Mouse (Mus musculus) heart, embryonic 13.5 days (tissue): Measurements from ENCODE around the gene 1700020D05Rik. TPM values are rescaled to one million over a fixed set of nuclear protein-coding genes. Genes with fewer than 3 reads are reported as not detected.
"Not testable (repeated sequence)": the region's sequence is repeated elsewhere in the genome, so short reads cannot be mapped to it uniquely, and the experiment has no call there.

ENCODE experiments used
- ATAC-seq: fragments of 200-750 bp; cut with Nextera tagmentation; 2 replicates; pipeline ENCODE4 v1.8.0; 2017; ENCODE audit warnings: moderate TSS enrichment; ENCODE audit not compliant: insufficient number of reproducible peaks, low FRiP score, low TSS enrichment; ENCODE audit errors: extremely low read depth
- H3K27ac ChIP-seq: fragments of 300-500 bp; sonication (generic); replicated peaks from 2 replicates; pipeline ENCODE4 v1.5.1; 2015; ENCODE audit warnings: moderate library complexity, mild to moderate bottlenecking, inconsistent platforms
- H3K27me3 ChIP-seq: fragments of 300-500 bp; sonication (generic); replicated peaks from 2 replicates; pipeline ENCODE4 v1.6.1; 2015; ENCODE audit warnings: mild to moderate bottlenecking, inconsistent platforms
- H3K36me3 ChIP-seq: fragments of 300-500 bp; sonication (generic); 2 replicates; pipeline ENCODE4 v1.6.1; 2015; ENCODE audit warnings: mild to moderate bottlenecking, inconsistent platforms
- H3K4me1 ChIP-seq: fragments of 300-500 bp; sonication (generic); 2 replicates; pipeline ENCODE4 v1.6.1; 2015; ENCODE audit warnings: inconsistent platforms
- H3K4me2 ChIP-seq: fragments of 300-500 bp; sonication (generic); 2 replicates; pipeline ENCODE4 v1.6.1; 2015; ENCODE audit warnings: inconsistent platforms, mild to moderate bottlenecking, moderate library complexity
- H3K4me3 ChIP-seq: fragments of 300-500 bp; sonication (generic); 2 replicates; pipeline ENCODE4 v1.5.1; 2015; ENCODE audit warnings: moderate library complexity, mild to moderate bottlenecking, inconsistent platforms
- H3K9ac ChIP-seq: fragments of 300-500 bp; sonication (generic); 2 replicates; pipeline ENCODE4 v1.6.1; 2015; ENCODE audit warnings: inconsistent platforms, mild to moderate bottlenecking, moderate library complexity
- H3K9me3 ChIP-seq: fragments of 300-500 bp; sonication (generic); 2 replicates; pipeline ENCODE4 v1.6.1; 2016; ENCODE audit warnings: inconsistent platforms
- WGBS: fragments of 180-500 bp; shearing (Covaris S2); methylation state at CpG from one replicate; pipeline ENCODE4 v1.1.7; 2015; ENCODE audit warnings: mixed read lengths; 5-methylcytosine and 5-hydroxymethylcytosine counted together
- polyA plus RNA-seq: library from polyadenylated mRNA; unstranded; fragments of >200 nt; fragmentation: Nextera tagmentation; extraction: Ambion mirVana; gene quantifications from 2 replicates; pipeline ENCODE4 v1.2.1, GENCODE M21; 2015

Gene 1700020D05Rik
- polyA plus RNA-seq, 1 experiment from 2014 or later = not detected

- H3K27ac ChIP-seq, H3K4me3 ChIP-seq, H3K9me3 ChIP-seq, ATAC-seq, H3K27me3 ChIP-seq: not testable (repeated sequence)
- Histone ChIP-seq H3K9ac (0 out of 2 replicates have a peak overlapping the region, but pooled peaks have one; percentile 14), H3K4me2 (peak overlapping the region; percentile 91; the same call in 1 of the 2 replicates), H3K36me3 (peaks cover 67% of the 10 kb centered on the region), H3K4me1 (peaks cover 29% of the 10 kb centered on the region)
- 69% methylated on average over 9 of the region's 9 CpGs for WGBS
Observed at GRCm38 (mm10) chr19:5493301-5493721, 10.3 kb downstream of the 1700020D05Rik start.

- peak overlapping the region; percentile 100; the same call in 1 of the 2 replicates for H3K4me3 ChIP-seq
- ATAC-seq = no peak
- peak overlapping the region; percentile 91 for H3K4me2 ChIP-seq
- no peaks in the 10 kb centered on the region for H3K27me3 ChIP-seq
- peaks cover 60% of the 10 kb centered on the region for H3K36me3 ChIP-seq
- H3K27ac ChIP-seq = no peak overlapping the region
- peaks cover 29% of the 10 kb centered on the region for H3K4me1 ChIP-seq
- no peaks in the 10 kb centered on the region for H3K9me3 ChIP-seq
- peak overlapping the region; percentile 99; the same call in 1 of the 2 replicates for H3K9ac ChIP-seq
- WGBS = 73% methylated on average over 4 of the region's 4 CpGs
Observed at GRCm38 (mm10) chr19:5492641-5493040, 10.9 kb downstream of the 1700020D05Rik start.

GRCm38 (mm10) chr19:5490898-5491708 lies 12.5 kb downstream of the 1700020D05Rik start:
- H3K9ac ChIP-seq = peak overlapping the region; percentile 99
- H3K9me3 ChIP-seq = no peaks in the 10 kb centered on the region
- peaks cover 51% of the 10 kb centered on the region for H3K36me3 ChIP-seq
- no peaks in the 10 kb centered on the region for H3K27me3 ChIP-seq
- H3K27ac ChIP-seq = peak overlapping the region; percentile 99
- H3K4me3 ChIP-seq = peak overlapping the region; percentile 100
- peak overlapping the region; percentile 91 for H3K4me2 ChIP-seq
- H3K4me1 ChIP-seq = peaks cover 44% of the 10 kb centered on the region
- WGBS = under 1% methylated on average over 43 of the region's 59 CpGs
- peak; percentile 0; the same call in 1 of the 2 replicates for ATAC-seq

GRCm38 (mm10) chr19:5490313-5490897 lies 13.2 kb downstream of the 1700020D05Rik start, which contains the start of gene Cfl1:
TSS of gene Cfl1 (plus strand) at chr19:5490455.
- H3K9me3 ChIP-seq = no peaks in the 10 kb centered on the region
- peaks cover 51% of the 10 kb centered on the region for H3K36me3 ChIP-seq
- H3K27me3 ChIP-seq = no peaks in the 10 kb centered on the region
- H3K27ac ChIP-seq = peak within 1 kb of the TSS; percentile 99
- H3K4me1 ChIP-seq = peaks cover 44% of the 10 kb centered on the region
- peak within 1 kb of the TSS; percentile 100 for H3K4me3 ChIP-seq
- peak; percentile 37 for ATAC-seq
- H3K4me2 ChIP-seq = peak within 1 kb of the TSS; percentile 91
- under 1% methylated on average over 61 of the region's 62 CpGs for WGBS
- H3K9ac ChIP-seq = peak within 1 kb of the TSS; percentile 99

- ATAC-seq, H3K27me3 ChIP-seq, H3K9me3 ChIP-seq: not testable (repeated sequence)
- 0 out of 2 replicates have a peak overlapping the region, but pooled peaks have one; percentile 54 for H3K9ac ChIP-seq
- H3K36me3 ChIP-seq = peaks cover 51% of the 10 kb centered on the region
- peak overlapping the region; percentile 91 for H3K4me2 ChIP-seq
- H3K27ac ChIP-seq = peak overlapping the region; percentile 99
- peak overlapping the region; percentile 100 for H3K4me3 ChIP-seq
- H3K4me1 ChIP-seq = peaks cover 44% of the 10 kb centered on the region
- WGBS = 45% methylated on average over 10 of the region's 10 CpGs
Observed at GRCm38 (mm10) chr19:5489721-5490120, 13.9 kb downstream of the 1700020D05Rik start.

GRCm38 (mm10) chr19:5488878-5489571 lies 14.6 kb downstream of the 1700020D05Rik start:
- peaks cover 44% of the 10 kb centered on the region for H3K4me1 ChIP-seq
- peak overlapping the region; percentile 88 for H3K9ac ChIP-seq
- H3K27me3 ChIP-seq = no peaks in the 10 kb centered on the region
- peak; percentile 82 for ATAC-seq
- peak overlapping the region; percentile 91 for H3K4me2 ChIP-seq
- no peaks in the 10 kb centered on the region for H3K9me3 ChIP-seq
- WGBS = 0% methylated on average over 26 of the region's 26 CpGs
- H3K27ac ChIP-seq = peak overlapping the region; percentile 99
- peak overlapping the region; percentile 100 for H3K4me3 ChIP-seq
- H3K36me3 ChIP-seq = peaks cover 51% of the 10 kb centered on the region

- ATAC-seq = peak; percentile 58; the same call in 1 of the 2 replicates
- H3K4me2 ChIP-seq = peak within 1 kb of the TSS; percentile 91
- peak within 1 kb of the TSS; percentile 100 for H3K4me3 ChIP-seq
- no peaks in the 10 kb centered on the region for H3K9me3 ChIP-seq
- peaks cover 40% of the 10 kb centered on the region for H3K4me1 ChIP-seq
- no peaks in the 10 kb centered on the region for H3K27me3 ChIP-seq
- peak within 1 kb of the TSS; percentile 99 for H3K27ac ChIP-seq
- under 1% methylated on average over 39 of the region's 39 CpGs for WGBS
- peaks cover 51% of the 10 kb centered on the region for H3K36me3 ChIP-seq
- peak within 1 kb of the TSS; percentile 88 for H3K9ac ChIP-seq
Observed at GRCm38 (mm10) chr19:5487768-5488550, 15.6 kb downstream of the 1700020D05Rik start, which contains the start of gene Mus81. TSS of gene Mus81 (minus strand) at chr19:5488402.

- Histone ChIP-seq H3K4me3 (peak overlapping the region; percentile 100), H3K4me1 (peaks cover 28% of the 10 kb centered on the region), H3K36me3 (peaks cover 51% of the 10 kb centered on the region), H3K9ac (peak overlapping the region; percentile 88), H3K27me3 (no peaks in the 10 kb centered on the region), H3K9me3 (no peaks in the 10 kb centered on the region), H3K27ac (0 out of 2 replicates have a peak overlapping the region, but pooled peaks have one; percentile 6), H3K4me2 (peak overlapping the region; percentile 91)
- no peak for ATAC-seq
- WGBS = 86% methylated on average over 4 of the region's 4 CpGs
Observed at GRCm38 (mm10) chr19:5486771-5487170, 16.8 kb downstream of the 1700020D05Rik start.

- Histone ChIP-seq H3K36me3 (peaks cover 55% of the 10 kb centered on the region), H3K4me2 (0 out of 2 replicates have a peak overlapping the region, but pooled peaks have one; percentile 91), H3K27me3 (no peaks in the 10 kb centered on the region)
Observed at GRCm38 (mm10) chr19:5486286-5486685, 17.3 kb downstream of the 1700020D05Rik start.

GRCm38 (mm10) chr19:5485821-5486220 lies 17.8 kb downstream of the 1700020D05Rik start:
- Histone ChIP-seq H3K4me1 (peaks cover 27% of the 10 kb centered on the region), H3K36me3 (peaks cover 59% of the 10 kb centered on the region), H3K4me2 (no peak overlapping the region), H3K9me3 (no peaks in the 10 kb centered on the region), H3K9ac (no peak overlapping the region), H3K27me3 (no peaks in the 10 kb centered on the region), H3K27ac (no peak overlapping the region), H3K4me3 (no peak overlapping the region)
- WGBS = 93% methylated on average over 7 of the region's 7 CpGs
- no peak for ATAC-seq

More at GRCm38 (mm10) chr19:5486286-5486685, 17.3 kb downstream of the 1700020D05Rik start:
- Histone ChIP-seq H3K27ac (no peak overlapping the region), H3K9me3 (no peaks in the 10 kb centered on the region), H3K4me3 (no peak overlapping the region), H3K4me1 (peaks cover 27% of the 10 kb centered on the region), H3K9ac (peak overlapping the region; percentile 88; the same call in 1 of the 2 replicates)
- ATAC-seq = no peak
- 84% methylated on average over 8 of the region's 8 CpGs for WGBS
